Mouse (Mus musculus) midbrain, postnatal 0 days (tissue): ENCODE measurements around the gene Dph2. TPM values are rescaled to one million over a fixed set of nuclear protein-coding genes. Genes with fewer than 3 reads are reported as not detected.

Source experiments
- ATAC-seq: fragments of 200-750 bp; cut with Nextera tagmentation; 2 replicates; pipeline ENCODE4 v1.8.0; 2017; ENCODE audit warnings: moderate number of reproducible peaks, mild to moderate bottlenecking, moderate TSS enrichment, moderate library complexity; ENCODE audit not compliant: low FRiP score
- DNase-seq: peaks from one replicate; pipeline ENCODE4 v3.0.0-alpha.2; 2015; ENCODE audit warnings: low spot score
- H3K27ac ChIP-seq: fragments of 300-500 bp; sonication (generic); 2 replicates; pipeline ENCODE4 v1.5.1; 2014; ENCODE audit warnings: low read depth, mild to moderate bottlenecking, low read length, mixed read lengths
- H3K27me3 ChIP-seq: fragments of 300-500 bp; sonication (generic); 2 replicates; pipeline ENCODE4 v1.6.1; 2014; ENCODE audit warnings: low read length, control low read depth, mixed read lengths; ENCODE audit not compliant: insufficient read depth
- H3K36me3 ChIP-seq: fragments of 300-500 bp; sonication (generic); 2 replicates; pipeline ENCODE4 v1.6.1; 2014; ENCODE audit warnings: low read length, control low read depth, mixed read lengths; ENCODE audit not compliant: insufficient read depth
- H3K4me1 ChIP-seq: fragments of 300-500 bp; sonication (generic); 2 replicates; pipeline ENCODE4 v1.6.1; 2014; ENCODE audit warnings: mild to moderate bottlenecking, control low read depth, antibody characterized with exemption, low read length, mixed read lengths; ENCODE audit not compliant: insufficient read depth
- H3K4me2 ChIP-seq: fragments of 300-500 bp; sonication (generic); 2 replicates; pipeline ENCODE4 v1.6.1; 2014; ENCODE audit warnings: low read depth, mild to moderate bottlenecking, low read length, mixed read lengths; ENCODE audit not compliant: poor library complexity, severe bottlenecking
- H3K4me3 ChIP-seq: fragments of 300-500 bp; sonication (generic); 2 replicates; pipeline ENCODE4 v1.5.1; 2014; ENCODE audit warnings: low read depth, mild to moderate bottlenecking, low read length, moderate library complexity
- H3K9ac ChIP-seq: fragments of 300-500 bp; sonication (generic); replicated peaks from 2 replicates; pipeline ENCODE4 v1.6.1; 2014; ENCODE audit warnings: mild to moderate bottlenecking, low read length, moderate library complexity, mixed read lengths; ENCODE audit not compliant: poor library complexity, severe bottlenecking
- H3K9me3 ChIP-seq: fragments of 300-500 bp; sonication (generic); 2 replicates; pipeline ENCODE4 v1.6.1; 2016; ENCODE audit warnings: low read length, control low read depth
- CTCF ChIP-seq: IDR thresholded peaks from 2 replicates; pipeline ENCODE4 v1.5.1; 2016; ENCODE audit warnings: antibody characterized with exemption, mild to moderate bottlenecking
- WGBS: fragments of 180-500 bp; shearing (Covaris S2); extraction: QIAGEN DNeasy Blood & Tissue Kit; methylation state at CpG from one replicate; pipeline ENCODE4 v1.1.7; 2014; 5-methylcytosine and 5-hydroxymethylcytosine counted together
- polyA plus RNA-seq: library from polyadenylated mRNA; unstranded; fragments of >200 nt; fragmentation: Nextera tagmentation; extraction: Ambion mirVana; gene quantifications from 2 replicates; pipeline ENCODE4 v1.2.1, GENCODE M21; 2015
- total RNA-seq: library from RNA; depleted of rRNA; stranded (reverse); fragments of >200 nt; gene quantifications from 2 replicates; pipeline ENCODE4 v1.2.3, GENCODE M21; 2014; rRNA removed

The Dph2 gene
- total RNA-seq (13.8 and 23.3 TPM in 2 replicates), polyA plus RNA-seq (13.3 and 15.9 TPM in 2 replicates)

DNA sequence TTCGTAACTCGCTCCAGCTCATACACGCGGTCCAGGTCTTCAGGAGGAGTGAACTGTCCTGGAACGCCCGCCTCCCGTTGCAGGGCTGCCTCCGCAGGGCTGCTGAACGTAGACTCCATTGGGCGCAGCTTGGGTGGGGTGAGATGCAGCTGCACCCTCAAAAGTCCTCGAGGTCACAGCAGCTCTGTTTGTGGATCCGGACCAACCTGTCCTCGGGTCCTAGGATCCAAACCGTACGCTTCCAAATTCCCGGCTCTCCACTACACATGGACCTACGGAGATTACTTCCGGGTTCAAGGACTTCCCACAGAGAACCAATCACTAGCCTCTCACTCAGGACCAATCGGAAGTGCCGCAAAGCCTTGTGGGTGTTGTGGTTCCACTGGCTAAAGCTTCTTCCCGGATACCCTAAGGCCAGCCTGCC lies at the start of gene Dph2:
TSS of gene Dph2 (minus strand) at position 295 of the 424 bp plus-strand sequence.
- peak; percentile 96 for DNase-seq
- no peaks in the 10 kb centered on the region for H3K27me3 ChIP-seq
- peak; percentile 83 for ATAC-seq
- no peak within 1 kb of the TSS for H3K27ac ChIP-seq
- H3K4me2 ChIP-seq = peak within 1 kb of the TSS; percentile 97
- WGBS = 0% methylated on average over 21 of the region's 21 CpGs
- peak within 1 kb of the TSS; percentile 68 for H3K4me3 ChIP-seq
- H3K4me1 ChIP-seq = peaks cover 6% of the 10 kb centered on the region; the same call in 1 of the 2 replicates
- no peaks in the 10 kb centered on the region for H3K9me3 ChIP-seq
- peaks cover 29% of the 10 kb centered on the region for H3K36me3 ChIP-seq
- no peak for TF ChIP-seq CTCF
- H3K9ac ChIP-seq = peak within 1 kb of the TSS; percentile 59

DNA sequence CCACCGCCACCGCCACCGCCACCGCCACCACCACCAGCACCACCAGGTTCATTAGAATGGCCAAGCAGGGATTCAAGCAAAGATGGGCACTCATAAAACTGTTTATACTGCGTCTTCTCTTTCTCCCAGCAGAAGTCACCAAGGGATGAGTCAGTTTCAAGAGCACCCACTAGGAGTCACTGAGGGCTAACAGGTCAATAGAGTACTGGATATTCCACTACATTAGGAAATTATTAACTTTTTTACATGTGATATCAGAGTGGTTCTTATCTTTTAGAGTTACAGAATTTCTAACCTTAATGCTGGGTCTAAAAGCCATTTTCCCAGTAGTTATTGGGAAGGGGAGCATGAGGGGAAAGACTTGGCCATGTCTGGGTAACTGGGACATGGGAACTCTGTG lies 45.1 kb upstream of the Dph2 start:
- Histone ChIP-seq H3K9ac (no peak overlapping the region), H3K9me3 (no peaks in the 10 kb centered on the region), H3K36me3 (peaks cover 18% of the 10 kb centered on the region; the same call in 1 of the 2 replicates), H3K4me3 (no peak overlapping the region), H3K27ac (no peak overlapping the region), H3K27me3 (no peaks in the 10 kb centered on the region), H3K4me2 (no peak overlapping the region), H3K4me1 (no peaks in the 10 kb centered on the region)
- no peak for DNase-seq
- ATAC-seq = no peak
- 96% methylated on average over 5 of the region's 5 CpGs for WGBS
- TF ChIP-seq CTCF = no peak

DNA sequence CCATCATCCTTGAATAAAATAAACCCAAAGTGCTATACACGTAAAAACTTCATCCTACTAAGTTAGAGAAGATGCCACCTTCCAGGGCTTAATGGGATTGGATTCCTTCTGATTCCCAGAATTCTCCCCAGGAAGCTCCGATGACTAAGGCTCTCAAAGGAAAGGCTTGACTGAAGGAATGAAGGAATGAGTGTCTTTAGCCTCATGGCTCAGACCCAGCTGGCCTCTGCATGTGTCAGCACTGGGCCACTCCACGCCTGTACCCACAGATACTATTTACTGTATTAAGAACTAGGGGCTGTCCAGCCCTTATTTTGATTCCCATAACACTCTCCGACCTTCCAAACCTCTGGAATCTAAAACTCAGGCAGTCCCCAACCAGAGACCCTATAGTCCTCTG lies 42.2 kb upstream of the Dph2 start:
- no peak overlapping the region for H3K27ac ChIP-seq
- no peak overlapping the region for H3K4me2 ChIP-seq
- no peaks in the 10 kb centered on the region for H3K9me3 ChIP-seq
- TF ChIP-seq CTCF = no peak
- no peak for DNase-seq
- peaks cover 15% of the 10 kb centered on the region for H3K27me3 ChIP-seq
- H3K9ac ChIP-seq = no peak overlapping the region
- no peak overlapping the region for H3K4me3 ChIP-seq
- no peak for ATAC-seq
- 0 out of 2 replicates have a peak, but pooled peaks cover 2% of the 10 kb centered on the region for H3K4me1 ChIP-seq
- peaks cover 12% of the 10 kb centered on the region; the same call in 1 of the 2 replicates for H3K36me3 ChIP-seq
- WGBS = 90% methylated on average over 4 of the region's 4 CpGs

DNA sequence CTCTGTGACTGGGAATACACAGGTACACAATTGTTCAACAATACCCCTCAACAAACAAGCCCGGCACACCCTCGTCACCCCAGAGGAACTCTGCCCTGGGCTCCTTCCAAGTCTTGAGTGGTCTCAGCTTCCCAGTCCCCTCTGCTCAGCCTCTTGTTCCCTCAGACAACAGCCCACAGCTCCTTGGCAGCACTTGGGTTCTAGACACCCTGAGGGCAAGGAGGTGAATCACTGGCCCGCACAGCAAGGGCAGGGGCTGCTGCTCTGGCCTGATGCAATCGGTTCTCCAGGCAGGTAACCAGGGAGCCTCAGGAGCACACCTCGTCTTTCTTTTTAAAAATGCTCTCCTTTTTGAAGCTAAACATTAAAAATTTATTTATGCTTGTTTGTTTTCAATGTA lies 41.4 kb upstream of the Dph2 start:
- no peak for TF ChIP-seq CTCF
- no peak overlapping the region for H3K4me2 ChIP-seq
- H3K27ac ChIP-seq = no peak overlapping the region
- peaks cover 17% of the 10 kb centered on the region for H3K27me3 ChIP-seq
- DNase-seq (no peak), ATAC-seq (no peak)
- peaks cover 12% of the 10 kb centered on the region; the same call in 1 of the 2 replicates for H3K36me3 ChIP-seq
- WGBS = 90% methylated on average over 5 of the region's 5 CpGs
- H3K9ac ChIP-seq = no peak overlapping the region
- no peaks in the 10 kb centered on the region for H3K9me3 ChIP-seq
- 0 out of 2 replicates have a peak, but pooled peaks cover 5% of the 10 kb centered on the region for H3K4me1 ChIP-seq
- H3K4me3 ChIP-seq = no peak overlapping the region

DNA sequence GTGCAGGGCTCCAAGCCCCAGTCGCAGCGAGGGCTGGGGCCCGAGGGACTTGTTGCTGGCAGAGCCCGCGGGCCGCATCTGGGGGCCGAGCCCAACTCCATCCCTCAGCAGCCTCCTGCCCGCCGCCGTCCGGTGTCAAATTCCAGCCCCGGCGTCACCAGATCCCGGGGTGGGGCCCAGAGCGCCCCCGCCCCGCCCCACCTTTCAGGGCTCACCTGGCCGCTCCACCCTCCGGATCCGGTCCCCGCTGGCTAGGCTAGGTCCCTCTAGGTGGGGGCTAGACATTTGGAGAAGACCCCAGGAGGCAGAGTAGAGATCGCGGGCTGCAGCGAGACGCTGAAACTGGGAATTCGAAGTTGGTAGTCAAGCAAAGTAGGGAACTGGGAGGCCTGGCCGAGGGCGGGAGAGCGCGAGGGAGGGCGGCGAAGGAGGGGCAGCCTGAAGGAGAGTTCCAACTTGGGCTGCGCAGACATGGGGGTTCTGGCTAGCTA lies 37.6 kb upstream of the Dph2 start, which contains the start of gene Artn:
TSS of gene Artn (minus strand) at position 373 of the 491 bp plus-strand sequence.
- no peak within 1 kb of the TSS for H3K27ac ChIP-seq
- no peaks in the 10 kb centered on the region for H3K9me3 ChIP-seq
- H3K4me3 ChIP-seq = peak within 1 kb of the TSS; percentile 17
- H3K9ac ChIP-seq = 0 out of 2 replicates have a peak within 1 kb of the TSS, but pooled peaks have one; percentile 1
- no peak for ATAC-seq
- peak within 1 kb of the TSS; percentile 41 for H3K4me2 ChIP-seq
- TF ChIP-seq CTCF = no peak
- peaks cover 12% of the 10 kb centered on the region; the same call in 1 of the 2 replicates for H3K36me3 ChIP-seq
- no peak for DNase-seq
- peaks cover 5% of the 10 kb centered on the region; the same call in 1 of the 2 replicates for H3K4me1 ChIP-seq
- H3K27me3 ChIP-seq = peaks cover 17% of the 10 kb centered on the region
- 1% methylated on average over 32 of the region's 33 CpGs for WGBS

DNA sequence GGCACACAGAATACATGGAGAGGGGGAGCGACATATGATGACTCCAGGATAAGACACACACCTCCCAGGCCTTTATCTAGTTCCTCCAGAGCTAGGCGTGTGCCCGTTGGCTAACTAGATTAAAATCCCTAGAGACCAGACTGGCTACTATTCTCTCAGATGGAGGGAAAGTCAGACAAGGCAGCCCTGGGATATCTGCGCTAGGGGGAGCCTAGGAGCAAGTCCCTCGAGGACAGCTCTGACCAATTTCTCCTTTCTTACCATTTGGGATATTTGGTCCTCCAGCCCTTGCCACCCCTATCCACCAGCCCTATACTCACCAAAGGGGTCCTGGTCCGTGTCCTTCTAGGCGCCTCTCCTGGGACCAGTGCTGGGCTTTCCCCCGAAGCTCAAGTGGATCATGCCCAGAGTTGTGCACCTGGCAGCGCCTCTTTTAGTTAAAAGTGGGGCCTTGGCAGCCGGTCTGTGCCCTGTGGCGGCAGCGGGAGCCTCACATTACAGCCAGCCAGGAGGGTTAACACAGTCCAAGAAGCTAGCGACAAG lies 36.9 kb upstream of the Dph2 start:
- no peak overlapping the region for H3K4me3 ChIP-seq
- WGBS = 3% methylated on average over 13 of the region's 13 CpGs
- no peak overlapping the region for H3K9ac ChIP-seq
- no peak; the same call in 1 of the 2 replicates for ATAC-seq
- peaks cover 17% of the 10 kb centered on the region for H3K27me3 ChIP-seq
- no peaks in the 10 kb centered on the region for H3K9me3 ChIP-seq
- H3K27ac ChIP-seq = no peak overlapping the region
- H3K4me1 ChIP-seq = peaks cover 5% of the 10 kb centered on the region; the same call in 1 of the 2 replicates
- DNase-seq = peak; percentile 49
- H3K36me3 ChIP-seq = peaks cover 12% of the 10 kb centered on the region; the same call in 1 of the 2 replicates
- peak overlapping the region; percentile 41 for H3K4me2 ChIP-seq
- peak; percentile 57 for TF ChIP-seq CTCF
